ENCODE assay signal across 10 mouse cellular contexts in genomic region chr9:14059228-14059779, GRCm38 (mm10).
DNase-seq lines count a peak whose midpoint lies in the region; ATAC-seq and TF ChIP-seq lines count a peak whose summit lies in the region.
"Had no signal": no experiment of that assay in that cellular context is flagged by ENCODE, and none has a peak within 500 bp of the region (broad histone marks: within the 10 kb centered on the region; RNA-seq: fewer than 3 reads in every experiment).

No protein-coding gene starts in this region.

- TF ChIP-seq POLR2A in cerebellum, adult 2 months (IDR thresholded peaks at IDR 0.05; ENCODE audit: borderline replicate concordance, insufficient read depth, low read length), result no peak

- DNase-seq in hindbrain, embryonic 10.5 days (ENCODE audit: low spot score), result no peak
- peak; percentile 59 for DNase-seq in brain, adult 2 months (ENCODE audit: low read depth, low spot score)
- no peak for DNase-seq in adrenal gland, adult 18-20 months (ENCODE audit: low spot score in 2 of 2)
- no peak for DNase-seq in adrenal gland, postnatal 4 days (ENCODE audit: low spot score in 2 of 2)
- no peak for DNase-seq in cerebellum, adult 2 months
- DNase-seq: thymus, adult 18-20 months had no signal

- no peak overlapping the region for H3K9ac ChIP-seq in hindbrain, embryonic 15.5 days
- H3K9ac ChIP-seq in embryonic facial prominence, embryonic 15.5 days, result no peak overlapping the region
- H3K9ac ChIP-seq in limb, embryonic 13.5 days, result no peak overlapping the region

- H3K9me3 ChIP-seq in hindbrain, embryonic 15.5 days, result no peaks in the 10 kb centered on the region
- no peaks in the 10 kb centered on the region for H3K9me3 ChIP-seq in hindbrain, embryonic 10.5 days
- no peaks in the 10 kb centered on the region for H3K9me3 ChIP-seq in embryonic facial prominence, embryonic 15.5 days (replicated peaks)
- H3K9me3 ChIP-seq in limb, embryonic 13.5 days, result no peaks in the 10 kb centered on the region

- no peak for ATAC-seq in hindbrain, embryonic 15.5 days (ENCODE audit: low FRiP score, low read depth)
- ATAC-seq in embryonic facial prominence, embryonic 15.5 days (ENCODE audit: insufficient number of reproducible peaks, low FRiP score, low TSS enrichment, low read depth), result peak; percentile 55
- peak; percentile 64; the same call in 1 of the 2 replicates for ATAC-seq in limb, embryonic 13.5 days (ENCODE audit: low FRiP score, low read depth)

- no peaks in the 10 kb centered on the region for H3K27me3 ChIP-seq in hindbrain, embryonic 15.5 days
- no peaks in the 10 kb centered on the region for H3K27me3 ChIP-seq in hindbrain, embryonic 10.5 days (ENCODE audit: insufficient read depth, poor library complexity, severe bottlenecking)
- H3K27me3 ChIP-seq in embryonic facial prominence, embryonic 15.5 days, result no peaks in the 10 kb centered on the region
- H3K27me3 ChIP-seq in limb, embryonic 13.5 days, result no peaks in the 10 kb centered on the region
- no peaks in the 10 kb centered on the region; the same call in 1 of the 2 replicates for H3K27me3 ChIP-seq in cerebellum, adult 2 months (ENCODE audit: control insufficient read depth, insufficient read depth, low read length)

- H3K4me1 ChIP-seq in hindbrain, embryonic 15.5 days (replicated peaks), result peaks cover 9% of the 10 kb centered on the region; the same call in 1 of the 2 replicates
- 0 out of 2 replicates have a peak, but pooled peaks cover 6% of the 10 kb centered on the region for H3K4me1 ChIP-seq in hindbrain, embryonic 10.5 days (replicated peaks)
- peaks cover 28% of the 10 kb centered on the region for H3K4me1 ChIP-seq in embryonic facial prominence, embryonic 15.5 days
- peaks cover 43% of the 10 kb centered on the region for H3K4me1 ChIP-seq in limb, embryonic 13.5 days
- H3K4me1 ChIP-seq in cerebellum, adult 2 months (ENCODE audit: control insufficient read depth, insufficient read depth, low read length), result no peaks in the 10 kb centered on the region

- no peak overlapping the region for H3K4me2 ChIP-seq in hindbrain, embryonic 15.5 days
- no peak overlapping the region for H3K4me2 ChIP-seq in embryonic facial prominence, embryonic 15.5 days (replicated peaks)
- peak overlapping the region; percentile 19; the same call in 1 of the 2 replicates for H3K4me2 ChIP-seq in limb, embryonic 13.5 days (replicated peaks)
- H3K4me2 ChIP-seq: liver, embryonic 11.5 days had no signal

- WGBS in hindbrain, embryonic 15.5 days, result 47% methylated on average over 7 of the region's 7 CpGs
- 62% methylated on average over 7 of the region's 7 CpGs for WGBS in hindbrain, embryonic 10.5 days
- 21% methylated on average over 7 of the region's 7 CpGs for whole genome bisulfite sequencing in embryonic facial prominence, embryonic 15.5 days
- 19% methylated on average over 7 of the region's 7 CpGs for WGBS in limb, embryonic 13.5 days
- 58% methylated on average over 7 of the region's 7 CpGs for WGBS in cerebellum, adult 2 months

- H3K27ac ChIP-seq in hindbrain, embryonic 15.5 days (replicated peaks), result peak overlapping the region; percentile 55
- no peak overlapping the region for H3K27ac ChIP-seq in hindbrain, embryonic 10.5 days
- H3K27ac ChIP-seq in embryonic facial prominence, embryonic 15.5 days (replicated peaks), result peak overlapping the region; percentile 84
- H3K27ac ChIP-seq in limb, embryonic 13.5 days, result peak overlapping the region; percentile 79
- no peak overlapping the region for H3K27ac ChIP-seq in cerebellum, adult 2 months (ENCODE audit: insufficient read depth, low read length)

- no peak for TF ChIP-seq CTCF in cerebellum, adult 2 months (IDR thresholded peaks at IDR 0.05; ENCODE audit: borderline replicate concordance, insufficient read depth, low read depth, low read length)

- no peak overlapping the region for H3K4me3 ChIP-seq in hindbrain, embryonic 15.5 days
- H3K4me3 ChIP-seq in hindbrain, embryonic 10.5 days, result no peak overlapping the region
- H3K4me3 ChIP-seq in embryonic facial prominence, embryonic 15.5 days (replicated peaks), result no peak overlapping the region
- H3K4me3 ChIP-seq in limb, embryonic 13.5 days, result no peak overlapping the region
- H3K4me3 ChIP-seq in cerebellum, adult 2 months (replicated peaks; ENCODE audit: insufficient read depth, low read depth, low read length), result no peak overlapping the region

- H3K36me3 ChIP-seq in hindbrain, embryonic 15.5 days, result no peaks in the 10 kb centered on the region
- no peaks in the 10 kb centered on the region for H3K36me3 ChIP-seq in hindbrain, embryonic 10.5 days
- H3K36me3 ChIP-seq in embryonic facial prominence, embryonic 15.5 days, result no peaks in the 10 kb centered on the region
- no peaks in the 10 kb centered on the region for H3K36me3 ChIP-seq in limb, embryonic 13.5 days

Comparison
In these comparisons a context has a peak if more than half of its experiments do, and no peak if none do; other contexts are left out.
1. H3K27ac ChIP-seq: peak in hindbrain, embryonic 15.5 days (single experiment), embryonic facial prominence, embryonic 15.5 days (single experiment) and limb, embryonic 13.5 days (single experiment); none in hindbrain, embryonic 10.5 days (single experiment) and cerebellum, adult 2 months (single experiment).